Mouse (Mus musculus) limb, embryonic 12.5 days (tissue): ENCODE measurements at regions not wholly inside any gene's neighbourhood (a gene's known extent, or its start where the extent isn't known, plus 50 kb on each side); places are given as distances from the start of the nearest gene placed in this dataset.
A peak's percentile ranks its signal among the peaks of the same experiment; 100 is the strongest.

Experiments
- ATAC-seq: fragments of 200-750 bp; cut with Nextera tagmentation; 2 replicates; pipeline ENCODE4 v1.8.0; 2017; ENCODE audit warnings: low read depth, moderate TSS enrichment; ENCODE audit not compliant: insufficient number of reproducible peaks, insufficient read depth, low FRiP score, low TSS enrichment
- H3K27ac ChIP-seq: fragments of 300-500 bp; sonication (generic); 2 replicates; pipeline ENCODE4 v1.5.1; 2016; ENCODE audit warnings: mild to moderate bottlenecking, moderate library complexity
- H3K27me3 ChIP-seq: fragments of 300-500 bp; sonication (generic); 2 replicates; pipeline ENCODE4 v1.6.1; 2016; ENCODE audit warnings: mild to moderate bottlenecking, moderate library complexity
- H3K36me3 ChIP-seq: fragments of 300-500 bp; sonication (generic); 2 replicates; pipeline ENCODE4 v1.6.1; 2016; ENCODE audit warnings: mild to moderate bottlenecking, moderate library complexity
- H3K4me1 ChIP-seq: fragments of 300-500 bp; sonication (generic); replicated peaks from 2 replicates; pipeline ENCODE4 v1.6.1; 2016
- H3K4me2 ChIP-seq: fragments of 300-500 bp; sonication (generic); 2 replicates; pipeline ENCODE4 v1.6.1; 2016; ENCODE audit warnings: mild to moderate bottlenecking, moderate library complexity
- H3K4me3 ChIP-seq: fragments of 300-500 bp; sonication (generic); replicated peaks from 2 replicates; pipeline ENCODE4 v1.5.1; 2016; ENCODE audit warnings: mild to moderate bottlenecking
- H3K9ac ChIP-seq: fragments of 300-500 bp; sonication (generic); replicated peaks from 2 replicates; pipeline ENCODE4 v1.6.1; 2016; ENCODE audit warnings: mild to moderate bottlenecking, moderate library complexity
- H3K9me3 ChIP-seq: fragments of 300-500 bp; sonication (generic); 2 replicates; pipeline ENCODE4 v1.6.1; 2016; ENCODE audit warnings: mild to moderate bottlenecking, moderate library complexity
- WGBS: fragments of 180-500 bp; shearing (Covaris S2); methylation state at CpG from one replicate; pipeline ENCODE4 v1.1.7; 2016; 5-methylcytosine and 5-hydroxymethylcytosine counted together

- H3K27ac ChIP-seq: peak overlapping the region; percentile 79
These were observed 229.6 kb downstream of the Hace1 start for GRCm38 (mm10) chr10:45806984-45807827.

GRCm38 (mm10) chr10:45811882-45812281 is 234.3 kb downstream of the Hace1 start:
- 56% methylated on average over 6 of the region's 6 CpGs for WGBS
- Histone ChIP-seq H3K36me3 (no peaks in the 10 kb centered on the region), H3K9ac (no peak overlapping the region), H3K4me1 (peaks cover 34% of the 10 kb centered on the region), H3K27me3 (no peaks in the 10 kb centered on the region), H3K4me3 (no peak overlapping the region), H3K9me3 (no peaks in the 10 kb centered on the region), H3K4me2 (no peak overlapping the region), H3K27ac (no peak overlapping the region)
- ATAC-seq: no peak

More at GRCm38 (mm10) chr10:45806984-45807827, 229.6 kb downstream of the Hace1 start:
- WGBS: 18% methylated on average over 18 of the region's 18 CpGs
- Histone ChIP-seq H3K9me3 (no peaks in the 10 kb centered on the region), H3K36me3 (no peaks in the 10 kb centered on the region), H3K27me3 (no peaks in the 10 kb centered on the region), H3K9ac (no peak overlapping the region), H3K4me2 (peak overlapping the region; percentile 37), H3K4me1 (peaks cover 20% of the 10 kb centered on the region), H3K4me3 (no peak overlapping the region)
- ATAC-seq: peak; percentile 70; the same call in 1 of the 2 replicates

GRCm38 (mm10) chr10:45813804-45814203 is 236.2 kb downstream of the Hace1 start:
- peaks cover 22% of the 10 kb centered on the region for H3K4me1 ChIP-seq
- no peaks in the 10 kb centered on the region for H3K9me3 ChIP-seq
- H3K36me3 ChIP-seq: no peaks in the 10 kb centered on the region
- no peak overlapping the region for H3K4me3 ChIP-seq
- peak; percentile 86 for ATAC-seq
- no peak overlapping the region for H3K4me2 ChIP-seq
- 8% methylated on average over 2 of the region's 2 CpGs for WGBS
- H3K27ac ChIP-seq: no peak overlapping the region
- H3K27me3 ChIP-seq: no peaks in the 10 kb centered on the region
- no peak overlapping the region for H3K9ac ChIP-seq

GRCm38 (mm10) chr10:45816679-45817078 is 239.1 kb downstream of the Hace1 start:
- H3K4me3 ChIP-seq: no peak overlapping the region
- peaks cover 22% of the 10 kb centered on the region for H3K4me1 ChIP-seq
- no peak overlapping the region for H3K27ac ChIP-seq
- no peak overlapping the region for H3K4me2 ChIP-seq
- H3K9me3 ChIP-seq: no peaks in the 10 kb centered on the region
- H3K36me3 ChIP-seq: no peaks in the 10 kb centered on the region
- H3K27me3 ChIP-seq: no peaks in the 10 kb centered on the region
- 90% methylated on average over 4 of the region's 4 CpGs for WGBS
- ATAC-seq: no peak
- H3K9ac ChIP-seq: no peak overlapping the region

- H3K27ac ChIP-seq: no peak overlapping the region
- no peak for ATAC-seq
These were observed 243.5 kb downstream of the Hace1 start for GRCm38 (mm10) chr10:45820986-45821655.

GRCm38 (mm10) chr10:45822251-45822650 is 244.6 kb downstream of the Hace1 start:
- Histone ChIP-seq H3K4me2 (no peak overlapping the region), H3K4me3 (no peak overlapping the region), H3K36me3 (no peaks in the 10 kb centered on the region), H3K4me1 (no peaks in the 10 kb centered on the region), H3K27me3 (no peaks in the 10 kb centered on the region), H3K9me3 (no peaks in the 10 kb centered on the region), H3K9ac (no peak overlapping the region), H3K27ac (no peak overlapping the region)
- ATAC-seq: no peak
- WGBS: 94% methylated on average over 1 of the region's 1 CpGs

More at GRCm38 (mm10) chr10:45820986-45821655, 243.5 kb downstream of the Hace1 start:
- Histone ChIP-seq H3K36me3 (no peaks in the 10 kb centered on the region), H3K27me3 (no peaks in the 10 kb centered on the region), H3K4me3 (no peak overlapping the region), H3K9me3 (no peaks in the 10 kb centered on the region), H3K9ac (no peak overlapping the region), H3K4me1 (no peaks in the 10 kb centered on the region), H3K4me2 (no peak overlapping the region)
- WGBS: 59% methylated on average over 8 of the region's 8 CpGs

GRCm38 (mm10) chr10:45823612-45824011 is 246.0 kb downstream of the Hace1 start:
- Histone ChIP-seq H3K9ac (no peak overlapping the region), H3K4me2 (no peak overlapping the region), H3K27me3 (no peaks in the 10 kb centered on the region), H3K4me3 (no peak overlapping the region), H3K36me3 (no peaks in the 10 kb centered on the region), H3K9me3 (no peaks in the 10 kb centered on the region), H3K4me1 (no peaks in the 10 kb centered on the region), H3K27ac (no peak overlapping the region)
- no peak for ATAC-seq
- 84% methylated on average over 2 of the region's 2 CpGs for WGBS

- Histone ChIP-seq H3K4me3 (no peak overlapping the region), H3K27ac (no peak overlapping the region), H3K9me3 (no peaks in the 10 kb centered on the region), H3K4me1 (no peaks in the 10 kb centered on the region), H3K27me3 (no peaks in the 10 kb centered on the region), H3K36me3 (no peaks in the 10 kb centered on the region), H3K4me2 (no peak overlapping the region), H3K9ac (no peak overlapping the region)
- ATAC-seq: no peak
- 80% methylated on average over 2 of the region's 2 CpGs for WGBS
These were observed 271.0 kb downstream of the Hace1 start for GRCm38 (mm10) chr10:45848654-45849053.

GRCm38 (mm10) chr10:45849841-45850240 is 272.2 kb downstream of the Hace1 start:
- H3K27me3 ChIP-seq: no peaks in the 10 kb centered on the region
- no peaks in the 10 kb centered on the region for H3K36me3 ChIP-seq
- 90% methylated on average over 1 of the region's 1 CpGs for WGBS
- no peak for ATAC-seq
- H3K9me3 ChIP-seq: no peaks in the 10 kb centered on the region
- H3K27ac ChIP-seq: no peak overlapping the region
- H3K4me1 ChIP-seq: no peaks in the 10 kb centered on the region
- no peak overlapping the region for H3K9ac ChIP-seq
- no peak overlapping the region for H3K4me2 ChIP-seq
- H3K4me3 ChIP-seq: no peak overlapping the region

GRCm38 (mm10) chr10:45850625-45851024 is 273.0 kb downstream of the Hace1 start:
- no peak for ATAC-seq
- no peak overlapping the region for H3K27ac ChIP-seq

GRCm38 (mm10) chr10:45852688-45853087 is 275.1 kb downstream of the Hace1 start:
- Histone ChIP-seq H3K4me3 (no peak overlapping the region), H3K4me2 (no peak overlapping the region), H3K4me1 (no peaks in the 10 kb centered on the region), H3K9me3 (no peaks in the 10 kb centered on the region), H3K27me3 (no peaks in the 10 kb centered on the region), H3K27ac (no peak overlapping the region), H3K36me3 (no peaks in the 10 kb centered on the region), H3K9ac (no peak overlapping the region)
- 72% methylated on average over 5 of the region's 5 CpGs for WGBS
- ATAC-seq: no peak

More at GRCm38 (mm10) chr10:45850625-45851024, 273.0 kb downstream of the Hace1 start:
- H3K4me2 ChIP-seq: no peak overlapping the region
- no peaks in the 10 kb centered on the region for H3K9me3 ChIP-seq
- H3K27me3 ChIP-seq: no peaks in the 10 kb centered on the region
- H3K36me3 ChIP-seq: no peaks in the 10 kb centered on the region
- H3K4me3 ChIP-seq: no peak overlapping the region
- H3K4me1 ChIP-seq: no peaks in the 10 kb centered on the region
- H3K9ac ChIP-seq: no peak overlapping the region
- WGBS: 64% methylated on average over 6 of the region's 6 CpGs
